Mouse (Mus musculus) E14TG2a.4 (cell line): ENCODE data around the gene Fndc7.

ENCODE experiments used
- CTCF ChIP-seq: conservative IDR thresholded peaks from 2 replicates; pipeline ENCODE4 v1.5.1; 2014; ENCODE audit warnings: low read length
- NANOG ChIP-seq: IDR thresholded peaks from 2 replicates; pipeline ENCODE4 v1.6.1; 2014; ENCODE audit warnings: borderline replicate concordance, low read length, mixed read lengths

DNA sequence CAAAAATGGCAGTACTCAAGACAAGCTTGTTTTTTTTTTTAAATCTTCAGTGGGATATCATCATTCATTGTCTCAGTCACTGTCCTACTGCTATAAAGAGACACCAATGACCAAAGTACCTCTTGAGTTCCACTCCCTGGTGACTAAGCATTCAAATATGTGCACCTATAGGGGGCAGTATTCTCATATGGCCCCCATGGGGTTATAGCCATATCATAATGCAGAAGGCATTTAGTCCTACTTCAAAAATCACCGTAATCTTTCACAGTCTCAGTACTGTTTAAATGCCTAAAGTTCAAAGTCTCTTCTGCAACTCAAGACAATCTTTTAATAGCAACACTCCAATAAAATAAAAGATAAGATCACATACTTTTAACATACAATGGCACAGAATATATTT is 29.0 kb upstream of the Fndc7 start:
- TF ChIP-seq CTCF = no peak; the same call in 1 of the 2 replicates
- no peak for TF ChIP-seq NANOG
